Mouse (Mus musculus) cerebellum, adult 8-10 months (tissue): ENCODE results near the gene Map3k12.

Source experiments
- DNase-seq: peaks from one replicate; pipeline ENCODE4 v3.0.0; 2022

The Map3k12 gene

GRCm38 (mm10) chr15:102516728-102517404, at the start of gene Map3k12:
Map3k12 (minus strand) TSS chr15:102517064.
- peak; percentile 83 for DNase-seq

DNA sequence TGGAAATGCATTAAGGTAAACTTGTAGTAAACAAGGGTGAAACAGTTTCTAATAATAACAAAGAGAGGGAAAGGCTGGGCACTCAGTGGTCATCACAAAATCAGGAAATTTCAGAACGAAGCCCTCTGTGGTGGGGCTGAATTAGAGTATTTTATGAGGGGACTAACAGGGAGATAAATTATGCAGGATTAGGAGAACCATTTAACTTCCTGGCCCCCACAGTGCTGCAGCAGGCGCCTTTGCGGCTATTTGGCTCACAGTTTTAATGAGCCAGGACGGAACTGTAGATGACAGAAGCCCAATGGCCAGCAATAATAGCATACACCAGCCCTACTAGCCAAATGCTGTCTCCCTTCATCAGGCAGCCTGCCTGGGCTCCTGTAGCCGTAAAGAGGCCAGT, 46.8 kb upstream of the Map3k12 start:
- DNase-seq = no peak

DNA sequence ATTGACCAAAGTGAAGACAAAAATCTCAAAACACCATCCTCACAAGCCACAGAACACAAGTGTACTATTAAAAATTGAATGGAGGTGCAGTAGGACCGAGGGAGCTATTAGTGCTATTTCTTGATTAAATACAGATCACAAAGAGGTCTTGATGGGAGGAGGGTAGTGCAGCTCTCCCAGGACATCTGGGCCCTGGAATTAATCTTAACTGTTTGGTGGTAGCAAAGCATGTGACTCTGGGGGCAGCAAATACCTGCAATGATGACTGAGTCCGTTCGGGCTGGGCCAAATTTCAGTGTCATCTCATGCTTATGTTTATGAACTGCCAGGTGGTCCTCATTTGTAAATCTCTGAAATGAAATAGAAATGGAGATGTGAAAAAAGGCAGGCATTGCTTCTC, 46.2 kb upstream of the Map3k12 start:
- DNase-seq = no peak

DNA sequence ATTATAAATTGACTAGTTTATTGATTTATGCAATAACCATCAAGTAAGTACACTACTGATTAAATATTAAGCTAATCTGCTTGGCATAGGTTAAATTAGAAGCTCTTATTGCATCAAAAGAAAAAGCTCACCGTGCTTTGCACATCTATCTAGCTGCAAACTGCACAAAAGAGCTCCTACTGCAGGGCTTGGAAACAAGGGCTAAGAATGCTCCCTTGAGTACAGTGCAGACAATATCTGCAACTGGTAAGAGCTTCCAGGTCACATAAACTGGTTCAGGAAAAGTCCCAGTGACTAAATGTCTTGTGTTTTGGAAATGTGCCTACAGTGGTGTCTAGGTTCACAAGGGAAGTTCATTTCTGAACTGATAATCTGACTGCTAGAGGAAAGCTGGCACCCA, 45.6 kb upstream of the Map3k12 start:
- no peak for DNase-seq

DNA sequence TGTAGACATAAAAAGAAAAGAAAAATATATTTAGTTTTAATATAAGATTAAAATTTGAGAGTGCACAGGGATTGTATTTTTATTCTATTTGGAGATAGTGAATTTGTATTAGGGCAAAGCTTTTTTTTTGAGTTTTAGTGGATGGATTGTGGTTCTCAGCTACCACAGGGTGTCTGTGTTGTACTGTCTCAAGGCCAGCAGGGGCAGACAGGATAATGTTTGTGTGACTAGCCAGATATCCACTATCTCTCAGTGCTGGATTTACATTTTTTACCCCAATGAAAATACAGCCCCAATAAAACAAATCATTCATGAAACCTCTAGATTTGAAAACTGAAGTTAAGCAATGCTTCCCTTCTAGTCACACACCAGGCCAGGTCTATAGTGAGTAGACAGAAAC, 40.7 kb upstream of the Map3k12 start:
- DNase-seq = no peak

GRCm38 (mm10) chr15:102555581-102555980, 38.7 kb upstream of the Map3k12 start:
- no peak for DNase-seq

GRCm38 (mm10) chr15:102552599-102552998, 35.7 kb upstream of the Map3k12 start:
- DNase-seq = no peak

DNA sequence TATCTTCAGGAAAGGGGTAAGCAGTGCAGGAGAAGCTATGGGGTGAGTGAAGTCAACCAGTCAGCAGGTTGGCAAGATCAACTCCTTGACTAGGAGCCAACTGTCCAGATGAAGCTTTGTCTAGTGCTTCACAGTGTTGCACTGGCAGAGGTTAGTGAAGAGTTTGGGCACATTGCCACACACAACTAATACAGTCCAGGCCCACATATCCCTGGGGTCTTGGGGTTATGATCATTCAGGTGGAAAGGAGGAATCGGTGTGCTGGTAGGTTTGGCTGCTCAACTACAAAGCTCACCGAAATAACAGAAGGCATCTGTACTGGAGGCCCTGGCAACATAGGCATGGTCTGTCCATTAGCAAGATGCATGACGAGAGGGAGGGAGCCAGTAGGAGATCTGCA, 30.6 kb upstream of the Map3k12 start:
- DNase-seq = peak; percentile 93

DNA sequence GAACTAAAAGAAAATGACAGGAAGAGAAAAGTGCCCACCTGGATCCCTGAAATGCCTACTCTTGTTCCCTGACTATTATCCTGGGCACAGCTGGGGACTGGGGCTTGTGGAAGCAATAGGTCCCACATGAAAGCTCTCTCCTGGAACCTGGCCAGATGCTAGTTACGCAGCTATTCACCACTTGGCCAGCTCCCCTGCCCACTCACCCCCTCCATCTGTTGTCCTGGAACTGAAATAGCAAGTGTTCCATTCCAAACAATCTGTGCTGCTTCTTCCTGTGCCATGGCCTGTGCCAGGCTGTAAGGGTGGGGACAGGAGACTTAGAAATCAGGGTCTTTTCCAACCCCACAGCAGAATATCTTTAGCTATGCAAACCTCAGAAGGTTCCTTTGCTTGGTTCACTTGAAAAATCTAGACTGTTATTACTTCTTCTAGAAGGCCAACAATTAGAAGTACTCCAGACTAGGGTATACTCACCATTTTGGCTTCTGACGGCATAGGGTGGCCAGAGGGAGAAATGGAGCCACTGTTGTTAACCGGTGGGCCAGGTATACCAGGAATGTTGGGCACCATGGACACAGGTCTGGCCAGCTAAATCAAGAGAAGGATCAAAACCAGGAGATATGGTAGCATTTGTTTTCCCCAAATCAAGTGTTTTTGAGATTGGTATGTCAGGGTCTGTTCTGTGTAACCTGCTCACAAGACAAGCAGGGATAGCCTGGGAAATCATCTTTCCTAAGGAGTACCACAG, 30.0 kb upstream of the Map3k12 start:
- peak; percentile 99 for DNase-seq

DNA sequence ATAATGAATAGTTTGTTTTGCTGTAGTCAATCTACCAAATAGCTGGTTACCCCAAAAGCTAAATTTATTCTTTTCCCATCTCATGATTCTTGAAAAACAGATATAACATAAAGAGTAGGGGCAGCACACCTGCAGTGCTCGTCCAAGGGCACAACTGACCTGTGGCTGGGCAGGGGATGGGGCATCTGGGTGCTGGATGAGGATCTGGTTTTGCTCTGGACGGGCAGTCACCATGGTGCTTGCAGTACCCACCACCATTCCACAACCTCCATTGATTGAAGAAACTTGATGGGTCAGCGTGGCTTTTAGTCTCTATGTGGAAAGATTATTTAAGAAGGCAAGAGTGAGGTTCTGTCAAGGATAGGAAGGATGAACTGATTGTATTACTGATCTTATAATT, 29.4 kb upstream of the Map3k12 start:
- DNase-seq = no peak

GRCm38 (mm10) chr15:102544801-102545200, 27.9 kb upstream of the Map3k12 start:
- DNase-seq = peak; percentile 93

GRCm38 (mm10) chr15:102533926-102534325, 17.1 kb upstream of the Map3k12 start:
- no peak for DNase-seq

GRCm38 (mm10) chr15:102532106-102532900, 15.4 kb upstream of the Map3k12 start:
- peak; percentile 58 for DNase-seq

- no peak for DNase-seq
Observed at GRCm38 (mm10) chr15:102531586-102531985, 14.7 kb upstream of the Map3k12 start.

- no peak for DNase-seq
Observed at GRCm38 (mm10) chr15:102530566-102530965, 13.7 kb upstream of the Map3k12 start.

DNA sequence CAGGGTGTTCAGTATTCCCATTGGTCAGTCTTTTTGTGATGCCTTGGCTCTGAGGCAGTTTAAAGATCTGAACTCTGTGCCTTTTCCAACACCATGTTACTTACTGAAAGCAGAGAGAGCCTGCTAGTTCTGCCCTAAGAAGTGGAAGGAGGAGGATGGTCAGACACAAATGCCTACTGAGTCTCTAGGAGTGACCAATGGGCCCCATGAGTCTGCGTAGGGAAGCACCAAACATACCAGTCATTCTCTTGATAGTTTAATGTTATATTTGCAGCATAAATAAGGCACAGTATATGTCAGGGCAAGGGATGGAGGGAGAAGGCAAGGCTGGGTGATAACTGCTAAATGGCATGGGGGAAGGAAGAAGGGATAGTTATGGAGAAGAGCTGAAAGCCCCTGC, 11.5 kb upstream of the Map3k12 start:
- no peak for DNase-seq

- DNase-seq = no peak
Observed at GRCm38 (mm10) chr15:102527936-102528335, 11.1 kb upstream of the Map3k12 start.

DNA sequence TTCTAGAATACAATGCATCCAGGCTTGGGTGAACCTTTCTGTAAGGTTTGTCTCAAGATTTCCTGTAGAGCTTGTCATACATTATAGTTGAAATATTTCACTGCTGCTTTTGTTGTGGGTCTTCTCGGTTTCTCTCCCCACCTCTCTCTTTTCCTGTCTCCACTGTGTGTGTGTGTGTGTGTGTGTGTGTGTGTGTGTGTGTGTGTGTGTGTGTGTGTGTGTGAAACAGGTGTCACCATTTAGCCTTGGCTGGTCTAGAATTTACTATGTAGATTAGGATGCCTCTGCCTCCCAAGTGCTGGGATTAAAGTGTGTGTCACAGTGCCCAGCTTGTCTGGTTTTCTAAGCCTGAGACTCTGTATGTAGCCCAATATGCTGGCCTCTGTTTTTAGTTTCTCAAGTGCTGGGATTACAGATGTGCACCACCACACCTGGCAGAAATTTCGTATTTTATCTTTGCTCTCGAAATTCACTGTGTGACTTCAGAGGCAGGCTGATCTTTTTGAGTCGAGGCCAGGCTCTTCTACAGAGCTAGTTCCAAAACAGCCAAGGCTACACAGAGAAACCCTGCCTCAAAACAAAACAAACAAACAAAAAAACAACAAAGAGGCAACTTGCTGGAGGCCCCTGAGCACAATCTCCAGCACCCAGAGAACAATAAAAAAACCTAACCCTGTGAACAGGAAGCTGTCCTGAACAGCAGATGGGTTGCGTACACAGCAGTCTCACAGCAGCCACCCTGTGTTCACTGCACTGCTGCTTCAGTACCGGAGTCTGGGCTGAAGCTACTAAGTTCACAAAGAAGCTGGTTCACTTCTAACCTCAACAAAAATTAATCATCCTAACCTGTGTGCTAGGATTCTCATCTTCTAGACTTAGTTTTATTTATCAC, 9.5 kb upstream of the Map3k12 start:
- DNase-seq = no peak

DNA sequence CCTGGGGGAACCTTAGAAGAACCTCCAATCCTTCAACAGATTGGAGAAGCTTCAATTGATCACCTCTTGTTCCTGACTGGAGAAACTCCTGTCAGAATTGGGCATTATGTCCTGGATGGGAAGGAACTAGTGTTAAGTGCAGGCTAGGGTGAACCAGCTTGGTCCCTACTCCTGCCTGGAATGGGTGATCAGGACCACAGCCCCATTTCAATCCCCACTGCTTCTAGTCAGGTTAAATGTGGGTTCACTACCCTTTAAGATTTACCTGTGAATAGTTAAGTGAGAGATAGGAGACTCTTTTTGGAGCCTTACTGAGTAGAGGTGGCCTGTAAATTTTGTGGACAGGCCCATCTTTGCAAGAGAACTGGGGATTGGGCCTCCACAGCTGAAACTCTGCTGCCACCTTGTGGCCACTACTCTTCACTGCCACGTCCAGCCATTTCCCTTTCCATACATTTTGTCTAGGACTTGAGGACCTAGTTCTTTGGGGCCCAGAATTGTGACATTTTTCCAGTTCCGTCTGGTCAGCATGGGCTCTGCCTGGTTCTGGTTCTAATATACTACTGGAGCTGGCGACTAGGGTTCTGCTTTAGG, 8.1 kb upstream of the Map3k12 start, which contains the start of gene Npff:
TSS of gene Npff (minus strand) at position 51 of the 594 bp plus-strand sequence.
- DNase-seq = peak; percentile 89

- DNase-seq = no peak
Observed at GRCm38 (mm10) chr15:102521480-102521879, 4.6 kb upstream of the Map3k12 start.

DNA sequence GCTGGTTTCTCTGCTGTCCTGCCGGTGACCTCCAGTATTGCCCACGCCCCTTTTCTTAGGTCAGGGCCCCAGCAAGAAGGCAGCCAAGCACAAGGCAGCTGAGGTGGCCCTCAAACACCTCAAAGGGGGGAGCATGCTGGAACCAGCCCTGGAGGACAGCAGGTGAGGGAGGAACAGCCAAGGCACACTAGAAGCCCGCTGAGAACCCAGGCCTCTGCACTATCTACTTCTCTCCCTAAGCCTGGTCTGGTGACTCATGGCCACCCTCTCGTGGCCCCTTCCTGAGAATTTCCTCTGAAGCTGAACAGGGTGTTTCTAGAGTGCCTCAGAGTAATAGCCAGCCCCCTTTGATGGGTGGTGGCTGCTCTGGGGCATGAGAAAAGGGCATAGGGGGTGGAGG, 3.6 kb upstream of the Map3k12 start:
- DNase-seq = no peak
